11 mouse cellular contexts compared by ENCODE assay signal in genomic region chr13:56340513-56340912, GRCm38 (mm10). TPM values are rescaled to one million over a fixed set of nuclear protein-coding genes. Genes with fewer than 3 reads are reported as not detected.
DNase-seq lines count a peak whose midpoint lies in the region; ATAC-seq lines count a peak whose summit lies in the region.
"Had no signal": no experiment of that assay in that cellular context is flagged by ENCODE, and none has a peak within 500 bp of the region (broad histone marks: within the 10 kb centered on the region; RNA-seq: fewer than 3 reads in every experiment).

No protein-coding gene starts in this region.

- ATAC-seq in megakaryocyte, adult 5-6 weeks (ENCODE audit: poor library complexity, severe bottlenecking) = no peak
- ATAC-seq: midbrain, embryonic 15.5 days; Patski had no signal

- intact Hi-C loops in heart, postnatal 36 days (cut with DNase I) = no loop called here

- DNase-seq in adrenal gland, postnatal 10 days = peak; percentile 66
- DNase-seq in adrenal gland, postnatal 4 days (ENCODE audit: low spot score in 2 of 2) = no peak
- peak; percentile 45 for DNase-seq in ovary, postnatal 14 days (ENCODE audit: low spot score)
- DNase-seq in ovary, adult 18-20 months (ENCODE audit: low spot score) = no peak
- DNase-seq in heart, postnatal 36 days = peak; percentile 41 to 54
- no peak for DNase-seq in embryo, embryonic 10 days (ENCODE audit: low spot score)
- no peak for DNase-seq in right cerebral cortex, adult 2 months (ENCODE audit: low spot score in 2 of 2)

RNA-seq across cellular contexts. Expression of gene Cxcl14, which starts 44.2 kb away (rescaled TPM):
- 10 to 100 TPM; 15.0 to 16.3 TPM for total RNA-seq in adrenal gland, postnatal 10 days (2021)
- 10 to 100 TPM; 28.0 to 30.1 TPM for total RNA-seq in adrenal gland, postnatal 4 days (2021)
- total RNA-seq in heart, postnatal 36 days (2021) = 1 to 10 TPM; 3.1 to 5.9 TPM
- total RNA-seq in megakaryocyte, adult 5-6 weeks (2015) = 0.14 and 0.78 TPM in 2 replicates
- total RNA-seq in megakaryocyte, adult 5-6 weeks (2017) = 0.11 and 0.28 TPM in 2 replicates
- total RNA-seq: granulocyte monocyte progenitor cell, adult 5-6 weeks had no signal

Comparison
In these comparisons a context has a peak if more than half of its experiments do, and no peak if none do; other contexts are left out.
1. DNase-seq: peak in adrenal gland, postnatal 10 days (single experiment), ovary, postnatal 14 days (single experiment) and heart, postnatal 36 days (2 of 2); none in adrenal gland, postnatal 4 days (0 of 2), ovary, adult 18-20 months (single experiment), embryo, embryonic 10 days (single experiment) and right cerebral cortex, adult 2 months (0 of 2).